Mouse (Mus musculus): ENCODE measurements at regions not wholly inside any gene's neighbourhood (a gene's known extent, or its start where the extent isn't known, plus 50 kb on each side); places are given as distances from the start of the nearest gene placed in this dataset.

GRCm38 (mm10) chrX:21385221-21385620, 99.1 kb upstream of the Agtr2 start:
- WGBS = 15% methylated on average over 2 of the region's 2 CpGs
- no peak overlapping the region for H3K4me3 ChIP-seq (ENCODE audit: low read depth, low read length)
- no peaks in the 10 kb centered on the region for H3K9me3 ChIP-seq (ENCODE audit: control insufficient read depth, low read length)
- H3K27ac ChIP-seq (replicated peaks; ENCODE audit: low read depth, low read length) = no peak overlapping the region
- ATAC-seq (ENCODE audit: low read depth) (no peak), DNase-seq (ENCODE audit: low spot score) (no peak)
- no peaks in the 10 kb centered on the region for H3K27me3 ChIP-seq (replicated peaks; ENCODE audit: control insufficient read depth, insufficient read depth, low read length)
- H3K4me2 ChIP-seq (ENCODE audit: low read depth, low read length) = no peak overlapping the region
- H3K9ac ChIP-seq (ENCODE audit: low read depth, low read length) = no peak overlapping the region
- H3K36me3 ChIP-seq (ENCODE audit: control insufficient read depth, insufficient read depth, low read length) = no peaks in the 10 kb centered on the region
- no peaks in the 10 kb centered on the region for H3K4me1 ChIP-seq (ENCODE audit: control insufficient read depth, insufficient read depth, low read length)

- no peak overlapping the region for H3K4me2 ChIP-seq (ENCODE audit: low read depth, low read length)
- no peak for DNase-seq (ENCODE audit: low spot score)
- H3K36me3 ChIP-seq (ENCODE audit: control insufficient read depth, insufficient read depth, low read length) = no peaks in the 10 kb centered on the region
- no peaks in the 10 kb centered on the region for H3K9me3 ChIP-seq (ENCODE audit: control insufficient read depth, low read length)
- no peak overlapping the region for H3K27ac ChIP-seq (replicated peaks; ENCODE audit: low read depth, low read length)
- no peak overlapping the region for H3K9ac ChIP-seq (ENCODE audit: low read depth, low read length)
- no peak overlapping the region for H3K4me3 ChIP-seq (ENCODE audit: low read depth, low read length)
- WGBS = 67% methylated on average over 1 of the region's 1 CpGs
- H3K27me3 ChIP-seq (replicated peaks; ENCODE audit: control insufficient read depth, insufficient read depth, low read length) = no peaks in the 10 kb centered on the region
- H3K4me1 ChIP-seq (ENCODE audit: control insufficient read depth, insufficient read depth, low read length) = no peaks in the 10 kb centered on the region
- ATAC-seq (ENCODE audit: low read depth) = no peak
Measured at GRCm38 (mm10) chrX:21389992-21390391, 94.4 kb upstream of the Agtr2 start.

- no peaks in the 10 kb centered on the region for H3K9me3 ChIP-seq (ENCODE audit: control insufficient read depth, low read length)
- peak overlapping the region; percentile 33; the same call in 1 of the 2 replicates for H3K27ac ChIP-seq (replicated peaks; ENCODE audit: low read depth, low read length)
- no peak overlapping the region for H3K4me3 ChIP-seq (ENCODE audit: low read depth, low read length)
- DNase-seq (ENCODE audit: low spot score) = peak; percentile 56
- ATAC-seq (ENCODE audit: low read depth) = no peak
- WGBS = 69% methylated on average over 9 of the region's 10 CpGs
- no peak overlapping the region for H3K9ac ChIP-seq (ENCODE audit: low read depth, low read length)
- H3K36me3 ChIP-seq (ENCODE audit: control insufficient read depth, insufficient read depth, low read length) = no peaks in the 10 kb centered on the region
- no peaks in the 10 kb centered on the region for H3K27me3 ChIP-seq (replicated peaks; ENCODE audit: control insufficient read depth, insufficient read depth, low read length)
- no peak overlapping the region for H3K4me2 ChIP-seq (ENCODE audit: low read depth, low read length)
- no peaks in the 10 kb centered on the region for H3K4me1 ChIP-seq (ENCODE audit: control insufficient read depth, insufficient read depth, low read length)
Measured at GRCm38 (mm10) chrX:21393212-21393611, 91.1 kb upstream of the Agtr2 start.

GRCm38 (mm10) chrX:21424797-21425196, 59.5 kb upstream of the Agtr2 start:
- WGBS = 50% methylated on average over 4 of the region's 4 CpGs
- no peak for ATAC-seq (ENCODE audit: low read depth)

GRCm38 (mm10) chrX:21428081-21428480, 56.3 kb upstream of the Agtr2 start:
- ATAC-seq (ENCODE audit: low read depth) (no peak), DNase-seq (ENCODE audit: low spot score) (no peak)
- Histone ChIP-seq H3K4me2 (ENCODE audit: low read depth, low read length) (no peak overlapping the region), H3K36me3 (ENCODE audit: control insufficient read depth, insufficient read depth, low read length) (no peaks in the 10 kb centered on the region), H3K27me3 (replicated peaks; ENCODE audit: control insufficient read depth, insufficient read depth, low read length) (no peaks in the 10 kb centered on the region), H3K9ac (ENCODE audit: low read depth, low read length) (no peak overlapping the region), H3K9me3 (ENCODE audit: control insufficient read depth, low read length) (no peaks in the 10 kb centered on the region), H3K27ac (replicated peaks; ENCODE audit: low read depth, low read length) (no peak overlapping the region), H3K4me3 (ENCODE audit: low read depth, low read length) (no peak overlapping the region), H3K4me1 (ENCODE audit: control insufficient read depth, insufficient read depth, low read length) (no peaks in the 10 kb centered on the region)
- 60% methylated on average over 3 of the region's 3 CpGs for WGBS

More at GRCm38 (mm10) chrX:21424797-21425196, 59.5 kb upstream of the Agtr2 start:
- Histone ChIP-seq H3K9ac (ENCODE audit: low read depth, low read length) (no peak overlapping the region), H3K4me3 (ENCODE audit: low read depth, low read length) (no peak overlapping the region), H3K36me3 (ENCODE audit: control insufficient read depth, insufficient read depth, low read length) (no peaks in the 10 kb centered on the region), H3K4me1 (ENCODE audit: control insufficient read depth, insufficient read depth, low read length) (no peaks in the 10 kb centered on the region), H3K27me3 (replicated peaks; ENCODE audit: control insufficient read depth, insufficient read depth, low read length) (no peaks in the 10 kb centered on the region), H3K4me2 (ENCODE audit: low read depth, low read length) (no peak overlapping the region), H3K9me3 (ENCODE audit: control insufficient read depth, low read length) (no peaks in the 10 kb centered on the region), H3K27ac (replicated peaks; ENCODE audit: low read depth, low read length) (no peak overlapping the region)
- no peak for DNase-seq (ENCODE audit: low spot score)

- Histone ChIP-seq H3K27me3 (replicated peaks; ENCODE audit: control insufficient read depth, insufficient read depth, low read length) (no peaks in the 10 kb centered on the region), H3K4me3 (ENCODE audit: low read depth, low read length) (no peak overlapping the region), H3K27ac (replicated peaks; ENCODE audit: low read depth, low read length) (no peak overlapping the region), H3K4me1 (ENCODE audit: control insufficient read depth, insufficient read depth, low read length) (no peaks in the 10 kb centered on the region), H3K4me2 (ENCODE audit: low read depth, low read length) (no peak overlapping the region), H3K9ac (ENCODE audit: low read depth, low read length) (no peak overlapping the region), H3K36me3 (ENCODE audit: control insufficient read depth, insufficient read depth, low read length) (no peaks in the 10 kb centered on the region), H3K9me3 (ENCODE audit: control insufficient read depth, low read length) (no peaks in the 10 kb centered on the region)
- DNase-seq (ENCODE audit: low spot score) (no peak), ATAC-seq (ENCODE audit: low read depth) (no peak)
Measured at GRCm38 (mm10) chrX:21433501-21433900, 50.8 kb upstream of the Agtr2 start.
